Mouse (Mus musculus): ENCODE measurements around the gene Rpl3.

GRCm38 (mm10) chr15:80134450-80134847 lies 42.8 kb upstream of the Rpl3 start:
- TF ChIP-seq CTCF (IDR thresholded peaks at IDR 0.05; ENCODE audit: low read depth, low read length), result no peak
- TF ChIP-seq POLR2A (IDR thresholded peaks at IDR 0.05; ENCODE audit: insufficient read depth, low read length), result no peak

Measured in ES-Bruce4 (cell line).